Mouse (Mus musculus): ENCODE measurements around the gene Rara.

GRCm38 (mm10) chr11:98941826-98942550 lies 14.4 kb downstream of the Rara start:
- TF ChIP-seq CTCF (IDR thresholded peaks at IDR 0.05; ENCODE audit: extremely low read depth, insufficient read depth, insufficient read length, insufficient replicate concordance) (no peak), POLR2A (IDR thresholded peaks at IDR 0.05; ENCODE audit: low read depth, low read length) (no peak)

Measured in spleen, adult 2 months (tissue).